Mouse (Mus musculus) bone marrow, adult 2 months (tissue): ENCODE results near the gene Cbx7.

ENCODE experiments used
- CTCF ChIP-seq: fragments of 200-500 bp; IDR thresholded peaks from 2 replicates; pipeline ENCODE4 v1.5.1; 2011; ENCODE audit warnings: low read length, control low read depth; ENCODE audit not compliant: control insufficient read depth, insufficient read depth
- POLR2A ChIP-seq: fragments of 200-500 bp; IDR thresholded peaks from 2 replicates; pipeline ENCODE4 v1.6.1; 2011; ENCODE audit warnings: low read depth, mild to moderate bottlenecking, control low read depth, low read length, borderline replicate concordance; ENCODE audit not compliant: control insufficient read depth

GRCm38 (mm10) chr15:79891436-79892212 lies 79.3 kb downstream of the Cbx7 start, which contains the start of gene Apobec3:
- TF ChIP-seq POLR2A (0 out of 2 replicates have a peak, but pooled peaks have one; percentile 40), CTCF (peak; percentile 96)
